Mouse (Mus musculus) cerebellum, postnatal 36 days (tissue): ENCODE data around the gene Tiparp.
A peak's percentile ranks its signal among the peaks of the same experiment; 100 is the strongest.

Experiments
- DNase-seq, 2 experiments: peaks; one replicate each; pipeline ENCODE4 v3.0.0; 2021 to 2022; ENCODE audit warnings: mixed read lengths in 2 of 2

The Tiparp gene

GRCm38 (mm10) chr3:65529471-65530215, 1.4 kb downstream of the Tiparp start:
- DNase-seq: peak; percentile 17 to 40

- DNase-seq: no peak
Measured at GRCm38 (mm10) chr3:65533014-65533413, 4.8 kb downstream of the Tiparp start.

- no peak for DNase-seq
Measured at GRCm38 (mm10) chr3:65533598-65533997, 5.4 kb downstream of the Tiparp start.

- DNase-seq: no peak
Measured at GRCm38 (mm10) chr3:65534488-65534887, 6.3 kb downstream of the Tiparp start.

GRCm38 (mm10) chr3:65535087-65535761, 7.0 kb downstream of the Tiparp start:
- DNase-seq: no peak

GRCm38 (mm10) chr3:65537288-65537687, 9.1 kb downstream of the Tiparp start:
- no peak for DNase-seq

GRCm38 (mm10) chr3:65540906-65541551, 12.8 kb downstream of the Tiparp start:
- no peak for DNase-seq

- DNase-seq: no peak
Measured at GRCm38 (mm10) chr3:65541552-65541935, 13.3 kb downstream of the Tiparp start.

- DNase-seq: no peak
Measured at GRCm38 (mm10) chr3:65549785-65550184, 21.6 kb downstream of the Tiparp start.

GRCm38 (mm10) chr3:65551065-65551464, 22.9 kb downstream of the Tiparp start:
- no peak for DNase-seq

- no peak for DNase-seq
Measured at GRCm38 (mm10) chr3:65554633-65555032, 26.4 kb downstream of the Tiparp start.

- DNase-seq: no peak
Measured at GRCm38 (mm10) chr3:65558679-65559078, 30.5 kb downstream of the Tiparp start.

GRCm38 (mm10) chr3:65562212-65562611, 34.0 kb downstream of the Tiparp start:
- no peak for DNase-seq

- no peak for DNase-seq
Measured at GRCm38 (mm10) chr3:65562694-65563093, 34.5 kb downstream of the Tiparp start.

GRCm38 (mm10) chr3:65563926-65564624, 35.9 kb downstream of the Tiparp start:
- DNase-seq: no peak

- no peak for DNase-seq
Measured at GRCm38 (mm10) chr3:65565632-65566300, 37.6 kb downstream of the Tiparp start.

- no peak for DNase-seq
Measured at GRCm38 (mm10) chr3:65569941-65570340, 41.7 kb downstream of the Tiparp start.

- no peak for DNase-seq
Measured at GRCm38 (mm10) chr3:65573516-65573915, 45.3 kb downstream of the Tiparp start.

- no peak for DNase-seq
Measured at GRCm38 (mm10) chr3:65577602-65578001, 49.4 kb downstream of the Tiparp start.

- no peak for DNase-seq
Measured at GRCm38 (mm10) chr3:65579260-65579921, 51.2 kb downstream of the Tiparp start.

GRCm38 (mm10) chr3:65581596-65581995, 53.4 kb downstream of the Tiparp start:
- DNase-seq: peak; percentile 25 to 27

GRCm38 (mm10) chr3:65584329-65584728, 56.1 kb downstream of the Tiparp start:
- no peak for DNase-seq
